Mouse (Mus musculus) G1E (cell line): Measurements from ENCODE around the gene Krtap16-1. TPM values are rescaled to one million over a fixed set of nuclear protein-coding genes. Genes with fewer than 3 reads are reported as not detected.

Experiments used
- ATAC-seq: 2 replicates; pipeline ENCODE4 v1.8.0; 2016; ENCODE audit warnings: mild to moderate bottlenecking; ENCODE audit not compliant: insufficient number of reproducible peaks, poor library complexity, low FRiP score, severe bottlenecking; ENCODE audit errors: extremely low read depth
- DNase-seq: peaks from one replicate; pipeline ENCODE4 v3.0.0; 2012; ENCODE audit warnings: low spot score
- H3K27me3 ChIP-seq: 2 replicates; pipeline ENCODE4 v1.6.1; 2012; ENCODE audit warnings: mild to moderate bottlenecking, low read length, inconsistent platforms; ENCODE audit not compliant: insufficient read depth
- H3K36me3 ChIP-seq: replicated peaks from 2 replicates; pipeline ENCODE3; 2012; ENCODE audit warnings: mild to moderate bottlenecking, inconsistent platforms
- H3K4me1 ChIP-seq: 2 replicates; pipeline ENCODE4 v1.6.1; 2012; ENCODE audit warnings: low read depth, low read length, inconsistent platforms, mixed read lengths; ENCODE audit not compliant: insufficient read depth
- H3K4me3 ChIP-seq: 2 replicates; pipeline ENCODE4 v1.5.1; 2012; ENCODE audit warnings: low read depth, mild to moderate bottlenecking, inconsistent platforms, low read length, moderate library complexity, mixed read lengths
- H3K9me3 ChIP-seq: replicated peaks from 2 replicates; pipeline ENCODE4 v1.6.1; 2012; ENCODE audit warnings: inconsistent platforms
- CTCF ChIP-seq: IDR thresholded peaks from 2 replicates; pipeline ENCODE4 v1.5.1; 2012; ENCODE audit warnings: low read depth, low read length, inconsistent platforms, mixed read lengths
- GATA1 ChIP-seq: IDR thresholded peaks from 2 replicates; pipeline ENCODE4 v1.6.1; 2012; ENCODE audit warnings: borderline replicate concordance, low read length, inconsistent platforms, mixed read lengths
- GATA2 ChIP-seq: IDR thresholded peaks from 2 replicates; pipeline ENCODE4 v1.6.1; 2012; ENCODE audit warnings: low read depth, low read length, inconsistent platforms, borderline replicate concordance
- POLR2AphosphoS5 ChIP-seq: IDR thresholded peaks from 2 replicates; pipeline ENCODE4 v1.6.1; 2012; ENCODE audit warnings: low read depth, low read length, inconsistent platforms; ENCODE audit not compliant: insufficient replicate concordance
- TAL1 ChIP-seq: conservative IDR thresholded peaks from 2 replicates; pipeline ENCODE4 v1.6.1; 2012; ENCODE audit warnings: low read depth, low read length, inconsistent platforms, mixed read lengths
- polyA plus RNA-seq: library from polyadenylated mRNA; stranded (reverse); fragments of >175 nt; gene quantifications from 2 replicates; pipeline ENCODE4 v1.2.3, GENCODE M21; 2012
- total RNA-seq, 2 experiments: library from RNA; stranded (forward) in 1 of 2; stranded (reverse) in 1 of 2; fragments of 200-1000 nt in 1 of 2; fragments of >200 nt in 1 of 2; fragmentation: Nextera tagmentation in 1 of 2; gene quantifications; 2 replicates each; pipeline ENCODE4 v1.2.3; 2014 to 2017

Gene Krtap16-1
- total and polyA plus RNA-seq, 3 experiments: 0.11 TPM; not detected in 2

- peaks cover 25% of the 10 kb centered on the region for H3K9me3 ChIP-seq
- H3K36me3 ChIP-seq: no peaks in the 10 kb centered on the region
- DNase-seq: no peak
- H3K4me3 ChIP-seq: no peak within 1 kb of the TSS
- TF ChIP-seq CTCF (no peak), GATA2 (no peak), POLR2AphosphoS5 (no peak), GATA1 (no peak), TAL1 (no peak)
- H3K4me1 ChIP-seq: no peaks in the 10 kb centered on the region
- H3K27me3 ChIP-seq: no peaks in the 10 kb centered on the region
- ATAC-seq: no peak
Measured at GRCm38 (mm10) chr11:99935991-99936390, 50.4 kb downstream of the Krtap16-1 start, which contains the start of gene Krtap31-2. Gene Krtap31-2, plus strand, starts transcription at chr11:99936291.

Other genes with a start within 250 kb of the Krtap16-1 start
Only the 20 nearest of the 32 such genes appear.
- not detected in 2 replicates for gene 2300003K06Rik, start 148.5 kb downstream of the Krtap16-1 start, total RNA-seq (2014; fragmentation: Nextera tagmentation)
- gene 2300003K06Rik, start 148.5 kb downstream of the Krtap16-1 start, total RNA-seq (2017): not detected in 2 replicates
- gene 2300003K06Rik, start 148.5 kb downstream of the Krtap16-1 start, polyA plus RNA-seq: not detected in 2 replicates
- gene Krtap4-16, start 135.0 kb downstream of the Krtap16-1 start, total RNA-seq (2014; fragmentation: Nextera tagmentation): not detected in 2 replicates
- not detected in 2 replicates for gene Krtap4-16, start 135.0 kb downstream of the Krtap16-1 start, total RNA-seq (2017)
- gene Krtap4-16, start 135.0 kb downstream of the Krtap16-1 start, polyA plus RNA-seq: not detected in 2 replicates
- gene Gm11568, start 128.7 kb downstream of the Krtap16-1 start, total RNA-seq (2014; fragmentation: Nextera tagmentation): not detected in 2 replicates
- gene Gm11568, start 128.7 kb downstream of the Krtap16-1 start, total RNA-seq (2017): not detected in 2 replicates
- gene Gm11568, start 128.7 kb downstream of the Krtap16-1 start, polyA plus RNA-seq: not detected in 2 replicates
- not detected in 2 replicates for gene Gm11559, start 122.1 kb downstream of the Krtap16-1 start, total RNA-seq (2014; fragmentation: Nextera tagmentation)
- gene Gm11559, start 122.1 kb downstream of the Krtap16-1 start, total RNA-seq (2017): 0.29 TPM in 1 of 2 replicates, not detected in the other
- gene Gm11559, start 122.1 kb downstream of the Krtap16-1 start, polyA plus RNA-seq: not detected in 2 replicates
- not detected in 2 replicates for gene Krtap9-1, start 113.2 kb downstream of the Krtap16-1 start, total RNA-seq (2014; fragmentation: Nextera tagmentation)
- gene Krtap9-1, start 113.2 kb downstream of the Krtap16-1 start, total RNA-seq (2017): not detected in 2 replicates
- gene Krtap9-1, start 113.2 kb downstream of the Krtap16-1 start, polyA plus RNA-seq: not detected in 2 replicates
- not detected in 2 replicates for gene Gm11567, start 107.4 kb downstream of the Krtap16-1 start, total RNA-seq (2014; fragmentation: Nextera tagmentation)
- not detected in 2 replicates for gene Gm11567, start 107.4 kb downstream of the Krtap16-1 start, total RNA-seq (2017)
- not detected in 2 replicates for gene Gm11567, start 107.4 kb downstream of the Krtap16-1 start, polyA plus RNA-seq
- gene Krtap31-1, start 78.7 kb downstream of the Krtap16-1 start, total RNA-seq (2014; fragmentation: Nextera tagmentation): not detected in 2 replicates
- gene Krtap31-1, start 78.7 kb downstream of the Krtap16-1 start, total RNA-seq (2017): 0.27 and 0.29 TPM in 2 replicates
- gene Krtap31-1, start 78.7 kb downstream of the Krtap16-1 start, polyA plus RNA-seq: not detected in 2 replicates
- not detected in 2 replicates for gene Gm11565, start 71.8 kb downstream of the Krtap16-1 start, total RNA-seq (2014; fragmentation: Nextera tagmentation)
- gene Gm11565, start 71.8 kb downstream of the Krtap16-1 start, total RNA-seq (2017): 0.16 and 0.23 TPM in 2 replicates
- gene Gm11565, start 71.8 kb downstream of the Krtap16-1 start, polyA plus RNA-seq: not detected in 2 replicates
- not detected in 2 replicates for gene Krtap31-2, start 50.3 kb downstream of the Krtap16-1 start, total RNA-seq (2014; fragmentation: Nextera tagmentation)
- gene Krtap31-2, start 50.3 kb downstream of the Krtap16-1 start, total RNA-seq (2017): not detected in 2 replicates
- gene Krtap31-2, start 50.3 kb downstream of the Krtap16-1 start, polyA plus RNA-seq: not detected in 2 replicates
- gene Krtap9-5, start 38.1 kb downstream of the Krtap16-1 start, total RNA-seq (2014; fragmentation: Nextera tagmentation): not detected in 2 replicates
- not detected in 2 replicates for gene Krtap9-5, start 38.1 kb downstream of the Krtap16-1 start, total RNA-seq (2017)
- gene Krtap9-5, start 38.1 kb downstream of the Krtap16-1 start, polyA plus RNA-seq: not detected in 2 replicates
- not detected in 2 replicates for gene Krtap29-1, start 7.5 kb downstream of the Krtap16-1 start, total RNA-seq (2014; fragmentation: Nextera tagmentation)
- gene Krtap29-1, start 7.5 kb downstream of the Krtap16-1 start, total RNA-seq (2017): not detected in 2 replicates
- not detected in 2 replicates for gene Krtap29-1, start 7.5 kb downstream of the Krtap16-1 start, polyA plus RNA-seq
- not detected in 2 replicates for gene Krtap17-1, start 7.4 kb upstream of the Krtap16-1 start, total RNA-seq (2014; fragmentation: Nextera tagmentation)
- not detected in 2 replicates for gene Krtap17-1, start 7.4 kb upstream of the Krtap16-1 start, total RNA-seq (2017)
- not detected in 2 replicates for gene Krtap17-1, start 7.4 kb upstream of the Krtap16-1 start, polyA plus RNA-seq
- gene Krt33a, start 29.6 kb upstream of the Krtap16-1 start, total RNA-seq (2014; fragmentation: Nextera tagmentation): not detected in 2 replicates
- gene Krt33a, start 29.6 kb upstream of the Krtap16-1 start, total RNA-seq (2017): not detected in 2 replicates
- gene Krt33a, start 29.6 kb upstream of the Krtap16-1 start, polyA plus RNA-seq: not detected in 2 replicates
- gene Krt33b, start 43.3 kb upstream of the Krtap16-1 start, total RNA-seq (2014; fragmentation: Nextera tagmentation): not detected in 2 replicates
- gene Krt33b, start 43.3 kb upstream of the Krtap16-1 start, total RNA-seq (2017): not detected in 2 replicates
- gene Krt33b, start 43.3 kb upstream of the Krtap16-1 start, polyA plus RNA-seq: not detected in 2 replicates
- gene Krt34, start 55.0 kb upstream of the Krtap16-1 start, total RNA-seq (2014; fragmentation: Nextera tagmentation): not detected in 2 replicates
- gene Krt34, start 55.0 kb upstream of the Krtap16-1 start, total RNA-seq (2017): not detected in 2 replicates
- not detected in 2 replicates for gene Krt34, start 55.0 kb upstream of the Krtap16-1 start, polyA plus RNA-seq
- not detected in 2 replicates for gene Krt31, start 64.0 kb upstream of the Krtap16-1 start, total RNA-seq (2014; fragmentation: Nextera tagmentation)
- gene Krt31, start 64.0 kb upstream of the Krtap16-1 start, total RNA-seq (2017): 0.06 TPM in 1 of 2 replicates, not detected in the other
- gene Krt31, start 64.0 kb upstream of the Krtap16-1 start, polyA plus RNA-seq: not detected in 2 replicates
- gene Krt32, start 101.6 kb upstream of the Krtap16-1 start, total RNA-seq (2014; fragmentation: Nextera tagmentation): not detected in 2 replicates
- not detected in 2 replicates for gene Krt32, start 101.6 kb upstream of the Krtap16-1 start, total RNA-seq (2017)
- not detected in 2 replicates for gene Krt32, start 101.6 kb upstream of the Krtap16-1 start, polyA plus RNA-seq
- gene Krt35, start 109.6 kb upstream of the Krtap16-1 start, total RNA-seq (2014; fragmentation: Nextera tagmentation): not detected in 2 replicates
- gene Krt35, start 109.6 kb upstream of the Krtap16-1 start, total RNA-seq (2017): not detected in 2 replicates
- not detected in 2 replicates for gene Krt35, start 109.6 kb upstream of the Krtap16-1 start, polyA plus RNA-seq
- gene Krt36, start 119.0 kb upstream of the Krtap16-1 start, total RNA-seq (2014; fragmentation: Nextera tagmentation): not detected in 2 replicates
- not detected in 2 replicates for gene Krt36, start 119.0 kb upstream of the Krtap16-1 start, total RNA-seq (2017)
- not detected in 2 replicates for gene Krt36, start 119.0 kb upstream of the Krtap16-1 start, polyA plus RNA-seq
- not detected in 2 replicates for gene Krt13, start 135.0 kb upstream of the Krtap16-1 start, total RNA-seq (2014; fragmentation: Nextera tagmentation)
- gene Krt13, start 135.0 kb upstream of the Krtap16-1 start, total RNA-seq (2017): 0.11 TPM in 1 of 2 replicates, not detected in the other
- gene Krt13, start 135.0 kb upstream of the Krtap16-1 start, polyA plus RNA-seq: not detected in 2 replicates